Mouse (Mus musculus): ENCODE measurements around the gene Nuak2.

DNA sequence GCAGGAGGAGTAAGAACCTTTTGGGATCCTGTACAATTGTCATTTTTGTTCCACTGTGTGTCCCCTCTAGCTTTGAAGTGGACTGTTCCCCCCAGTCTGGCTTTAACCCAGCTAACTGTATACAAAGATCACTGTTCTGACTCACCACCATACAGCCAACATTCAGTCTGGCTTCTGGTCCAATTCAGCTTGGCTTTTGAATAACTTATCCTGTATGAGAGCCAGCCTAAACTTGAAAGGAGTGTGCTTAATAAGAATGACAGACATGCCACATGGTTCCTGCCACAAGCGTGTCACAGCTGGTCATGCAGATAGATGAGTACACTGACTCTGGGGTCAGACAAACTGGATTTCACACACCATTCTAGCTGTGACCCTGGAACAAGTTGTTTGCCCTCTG is 29.2 kb upstream of the Nuak2 start:
- no peak for TF ChIP-seq CTCF (IDR thresholded peaks at IDR 0.05; ENCODE audit: low read depth)
- no peak for TF ChIP-seq EP300 (IDR thresholded peaks at IDR 0.05; ENCODE audit: low read depth)
